Mouse (Mus musculus): ENCODE measurements at regions not wholly inside any gene's neighbourhood (a gene's known extent, or its start where the extent isn't known, plus 50 kb on each side); places are given as distances from the start of the nearest gene placed in this dataset.
A peak's percentile ranks its signal among the peaks of the same experiment; 100 is the strongest.
"Not testable (repeated sequence)": the region's sequence is repeated elsewhere in the genome, so short reads cannot be mapped to it uniquely, and the experiment has no call there.

GRCm38 (mm10) chr12:32122915-32123314 is 61.8 kb upstream of the Prkar2b start:
- no peaks in the 10 kb centered on the region for H3K27me3 ChIP-seq (replicated peaks)
- peaks cover 58% of the 10 kb centered on the region for H3K4me1 ChIP-seq
- H3K4me3 ChIP-seq (replicated peaks), result peak overlapping the region; percentile 86
- H3K9me3 ChIP-seq, result no peaks in the 10 kb centered on the region
- TF ChIP-seq GATA1 (IDR thresholded peaks at IDR 0.05; ENCODE audit: borderline replicate concordance, low read length) (no peak), FLI1 (IDR thresholded peaks at IDR 0.05; ENCODE audit: low read length) (no peak)
- no peaks in the 10 kb centered on the region for H3K36me3 ChIP-seq (replicated peaks; ENCODE audit: low read length)

- H3K27me3 ChIP-seq (replicated peaks); H3K36me3 ChIP-seq (replicated peaks; ENCODE audit: low read length); H3K4me3 ChIP-seq (replicated peaks); H3K9me3 ChIP-seq: not testable (repeated sequence)
- H3K4me1 ChIP-seq, result peaks cover 52% of the 10 kb centered on the region
Measured at GRCm38 (mm10) chr12:32122007-32122406, 60.9 kb upstream of the Prkar2b start.

DNA sequence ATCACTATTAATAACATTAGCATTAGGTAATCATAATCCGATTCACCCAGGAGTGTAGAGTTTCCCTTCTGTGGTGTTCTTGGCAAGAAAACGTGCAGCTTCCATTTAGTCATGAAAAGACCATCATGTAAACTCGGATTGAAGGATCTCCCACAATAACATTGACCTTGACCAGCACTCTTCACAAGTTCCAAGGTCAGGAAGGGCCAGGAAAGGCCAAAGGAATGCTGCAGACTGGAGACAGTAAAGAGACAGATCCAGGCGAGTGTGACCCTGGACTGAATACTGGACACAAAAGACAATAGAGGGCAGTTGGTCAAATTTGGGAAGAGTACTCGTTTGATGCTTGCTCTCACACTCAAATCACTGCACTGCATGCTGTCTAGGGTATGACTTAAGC is 51.6 kb upstream of the Prkar2b start:
- no peaks in the 10 kb centered on the region for H3K27me3 ChIP-seq (replicated peaks)
- no peaks in the 10 kb centered on the region for H3K9me3 ChIP-seq
- H3K4me1 ChIP-seq, result peaks cover 97% of the 10 kb centered on the region
- no peak overlapping the region for H3K4me3 ChIP-seq (replicated peaks)
- H3K36me3 ChIP-seq (replicated peaks; ENCODE audit: low read length), result peaks cover 62% of the 10 kb centered on the region
- TF ChIP-seq GATA1 (IDR thresholded peaks at IDR 0.05; ENCODE audit: borderline replicate concordance, low read length) (no peak), FLI1 (IDR thresholded peaks at IDR 0.05; ENCODE audit: low read length) (no peak)

GRCm38 (mm10) chr12:32111508-32112119 is 50.5 kb upstream of the Prkar2b start:
- H3K36me3 ChIP-seq (replicated peaks; ENCODE audit: low read length), result peaks cover 69% of the 10 kb centered on the region
- H3K27me3 ChIP-seq (replicated peaks), result no peaks in the 10 kb centered on the region
- H3K9me3 ChIP-seq, result no peaks in the 10 kb centered on the region
- TF ChIP-seq GATA1 (IDR thresholded peaks at IDR 0.05; ENCODE audit: borderline replicate concordance, low read length), result no peak
- TF ChIP-seq FLI1 (IDR thresholded peaks at IDR 0.05; ENCODE audit: low read length), result no peak
- H3K4me1 ChIP-seq, result peaks cover 99% of the 10 kb centered on the region
- H3K4me3 ChIP-seq (replicated peaks), result peak overlapping the region; percentile 90

DNA sequence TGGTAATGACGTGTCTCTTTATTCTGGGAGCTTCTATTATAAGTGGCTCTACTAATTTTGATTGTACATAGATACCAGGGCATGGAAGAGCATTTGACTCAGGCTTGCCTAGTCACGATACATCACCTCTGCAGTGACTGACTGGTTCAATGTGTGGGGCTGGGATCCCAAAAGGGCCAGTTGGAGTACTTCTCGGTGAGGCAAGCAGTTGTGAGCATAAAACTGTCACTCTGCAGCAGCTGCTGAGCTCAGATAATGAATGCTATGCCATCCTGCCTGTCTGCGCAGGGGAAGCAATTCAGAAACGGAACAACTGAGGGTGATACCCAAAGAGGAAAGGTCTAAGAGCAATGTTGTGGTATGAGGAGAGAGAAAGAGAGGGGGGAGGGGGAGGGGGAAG is 49.8 kb upstream of the Prkar2b start:
- peak overlapping the region; percentile 86 for H3K4me3 ChIP-seq (replicated peaks)
- H3K4me1 ChIP-seq, result peaks cover 95% of the 10 kb centered on the region
- peaks cover 62% of the 10 kb centered on the region for H3K36me3 ChIP-seq (replicated peaks; ENCODE audit: low read length)

More for the DNA sequence above, 49.8 kb upstream of the Prkar2b start:
- Histone ChIP-seq H3K27me3 (replicated peaks) (no peaks in the 10 kb centered on the region), H3K9me3 (no peaks in the 10 kb centered on the region)
- peak; percentile 92; the same call in 2 of the 3 replicates for TF ChIP-seq GATA1 (IDR thresholded peaks at IDR 0.05; ENCODE audit: borderline replicate concordance, low read length)
- TF ChIP-seq FLI1 (IDR thresholded peaks at IDR 0.05; ENCODE audit: low read length), result no peak

Data from megakaryocyte, embryonic 14.5 days (primary cell).